Mouse (Mus musculus) heart, embryonic 13.5 days (tissue): ENCODE data around the gene Tlx2. TPM values are rescaled to one million over a fixed set of nuclear protein-coding genes. Genes with fewer than 3 reads are reported as not detected.

Experiments
- ATAC-seq: fragments of 200-750 bp; cut with Nextera tagmentation; 2 replicates; pipeline ENCODE4 v1.8.0; 2017; ENCODE audit warnings: moderate TSS enrichment; ENCODE audit not compliant: insufficient number of reproducible peaks, low FRiP score, low TSS enrichment; ENCODE audit errors: extremely low read depth
- H3K27ac ChIP-seq: fragments of 300-500 bp; sonication (generic); replicated peaks from 2 replicates; pipeline ENCODE4 v1.5.1; 2015; ENCODE audit warnings: moderate library complexity, mild to moderate bottlenecking, inconsistent platforms
- H3K27me3 ChIP-seq: fragments of 300-500 bp; sonication (generic); replicated peaks from 2 replicates; pipeline ENCODE4 v1.6.1; 2015; ENCODE audit warnings: mild to moderate bottlenecking, inconsistent platforms
- H3K36me3 ChIP-seq: fragments of 300-500 bp; sonication (generic); 2 replicates; pipeline ENCODE4 v1.6.1; 2015; ENCODE audit warnings: mild to moderate bottlenecking, inconsistent platforms
- H3K4me1 ChIP-seq: fragments of 300-500 bp; sonication (generic); 2 replicates; pipeline ENCODE4 v1.6.1; 2015; ENCODE audit warnings: inconsistent platforms
- H3K4me2 ChIP-seq: fragments of 300-500 bp; sonication (generic); 2 replicates; pipeline ENCODE4 v1.6.1; 2015; ENCODE audit warnings: inconsistent platforms, mild to moderate bottlenecking, moderate library complexity
- H3K4me3 ChIP-seq: fragments of 300-500 bp; sonication (generic); 2 replicates; pipeline ENCODE4 v1.5.1; 2015; ENCODE audit warnings: moderate library complexity, mild to moderate bottlenecking, inconsistent platforms
- H3K9ac ChIP-seq: fragments of 300-500 bp; sonication (generic); 2 replicates; pipeline ENCODE4 v1.6.1; 2015; ENCODE audit warnings: inconsistent platforms, mild to moderate bottlenecking, moderate library complexity
- H3K9me3 ChIP-seq: fragments of 300-500 bp; sonication (generic); 2 replicates; pipeline ENCODE4 v1.6.1; 2016; ENCODE audit warnings: inconsistent platforms
- WGBS: fragments of 180-500 bp; shearing (Covaris S2); methylation state at CpG from one replicate; pipeline ENCODE4 v1.1.7; 2015; ENCODE audit warnings: mixed read lengths; 5-methylcytosine and 5-hydroxymethylcytosine counted together
- polyA plus RNA-seq: library from polyadenylated mRNA; unstranded; fragments of >200 nt; fragmentation: Nextera tagmentation; extraction: Ambion mirVana; gene quantifications from 2 replicates; pipeline ENCODE4 v1.2.1, GENCODE M21; 2015

Gene Tlx2
- polyA plus RNA-seq: 0.23 and 1.0 TPM in 2 replicates

DNA sequence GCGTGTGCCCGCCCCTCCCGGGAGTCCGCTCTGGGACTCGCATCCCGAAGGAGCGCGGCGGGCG lies at the start of gene Tlx2:
Gene Tlx2, minus strand, starts transcription at position 47 of the 64 bp plus-strand sequence.
- no peaks in the 10 kb centered on the region for H3K9me3 ChIP-seq
- 0% methylated on average over 10 of the region's 10 CpGs for WGBS
- peak within 1 kb of the TSS; percentile 43 for H3K4me3 ChIP-seq
- ATAC-seq: no peak
- H3K4me2 ChIP-seq: peak within 1 kb of the TSS; percentile 61
- H3K9ac ChIP-seq: 0 out of 2 replicates have a peak within 1 kb of the TSS, but pooled peaks have one; percentile 40
- peaks cover 100% of the 10 kb centered on the region for H3K27me3 ChIP-seq
- no peak within 1 kb of the TSS for H3K27ac ChIP-seq
- H3K4me1 ChIP-seq: peaks cover 28% of the 10 kb centered on the region
- H3K36me3 ChIP-seq: no peaks in the 10 kb centered on the region

DNA sequence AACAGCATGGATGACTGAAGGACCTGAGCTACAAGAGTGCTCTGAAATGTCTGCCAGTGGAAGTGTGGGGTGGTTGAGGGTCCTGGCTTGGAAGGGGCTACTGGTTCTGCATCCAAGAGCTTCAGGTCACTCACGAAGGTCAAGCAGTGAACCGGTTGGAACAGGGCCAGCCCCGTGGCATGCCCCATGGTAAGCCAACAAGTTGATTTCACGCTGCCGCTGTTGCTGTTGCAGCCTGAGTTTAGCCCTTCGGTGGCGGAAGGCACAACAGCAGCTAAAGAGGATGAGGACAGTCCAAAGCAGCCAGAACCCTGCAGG lies 49.6 kb upstream of the Tlx2 start:
- H3K9ac ChIP-seq: peak overlapping the region; percentile 93
- H3K4me2 ChIP-seq: peak overlapping the region; percentile 99
- no peak for ATAC-seq
- no peak overlapping the region for H3K27ac ChIP-seq
- no peaks in the 10 kb centered on the region for H3K9me3 ChIP-seq
- H3K4me1 ChIP-seq: peaks cover 60% of the 10 kb centered on the region
- 75% methylated on average over 7 of the region's 7 CpGs for WGBS
- peak overlapping the region; percentile 80; the same call in 1 of the 2 replicates for H3K4me3 ChIP-seq
- H3K27me3 ChIP-seq: no peaks in the 10 kb centered on the region
- H3K36me3 ChIP-seq: peaks cover 36% of the 10 kb centered on the region

DNA sequence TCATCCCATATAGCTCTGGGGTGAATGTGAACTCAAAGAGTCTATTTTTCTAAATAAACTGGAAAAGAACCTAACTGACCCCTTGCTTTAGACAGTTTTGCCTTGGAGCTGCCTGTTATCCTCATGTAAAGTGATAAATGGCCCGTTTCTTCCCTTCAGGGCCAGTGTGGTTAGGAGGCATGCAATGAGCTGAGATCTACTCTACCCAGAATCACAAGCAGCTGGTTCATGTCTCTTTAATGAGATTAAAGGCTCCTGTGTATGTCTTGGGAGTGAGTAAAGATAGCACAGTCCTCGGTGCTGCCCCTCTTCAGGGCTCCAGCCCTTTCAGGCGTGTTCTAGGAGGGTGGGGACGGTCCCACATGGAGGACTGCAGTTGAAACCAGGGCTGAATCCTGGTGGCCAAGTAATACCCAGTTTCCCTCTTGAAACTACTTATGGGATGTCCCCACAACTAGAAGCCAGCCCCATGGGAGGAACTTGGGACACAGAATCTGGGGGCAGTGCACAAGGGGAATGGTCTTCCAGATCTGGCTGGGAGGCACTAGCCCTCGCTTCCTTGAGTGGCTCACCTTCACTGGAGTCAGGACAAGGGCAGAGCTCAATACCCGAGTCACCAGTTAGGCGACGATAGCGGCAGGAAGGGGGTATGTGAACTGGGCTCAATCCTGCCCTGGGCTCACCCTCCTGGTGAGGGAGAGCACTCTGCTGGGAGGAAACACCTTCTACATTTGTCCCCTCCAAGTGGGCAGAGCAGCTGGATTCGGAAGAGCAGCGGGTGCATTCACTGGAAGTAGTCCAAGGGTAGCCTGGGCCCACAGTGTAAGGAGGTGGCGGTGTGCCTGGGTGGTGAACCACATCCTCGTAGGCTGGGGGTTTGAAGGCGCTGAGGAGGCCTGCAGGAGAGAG lies 49.0 kb upstream of the Tlx2 start:
- ATAC-seq: no peak
- WGBS: 74% methylated on average over 14 of the region's 14 CpGs
- Histone ChIP-seq H3K9me3 (no peaks in the 10 kb centered on the region), H3K27ac (0 out of 2 replicates have a peak overlapping the region, but pooled peaks have one; percentile 20), H3K36me3 (peaks cover 36% of the 10 kb centered on the region), H3K4me3 (no peak overlapping the region), H3K9ac (peak overlapping the region; percentile 93; the same call in 1 of the 2 replicates), H3K4me1 (peaks cover 60% of the 10 kb centered on the region), H3K27me3 (no peaks in the 10 kb centered on the region), H3K4me2 (no peak overlapping the region)

DNA sequence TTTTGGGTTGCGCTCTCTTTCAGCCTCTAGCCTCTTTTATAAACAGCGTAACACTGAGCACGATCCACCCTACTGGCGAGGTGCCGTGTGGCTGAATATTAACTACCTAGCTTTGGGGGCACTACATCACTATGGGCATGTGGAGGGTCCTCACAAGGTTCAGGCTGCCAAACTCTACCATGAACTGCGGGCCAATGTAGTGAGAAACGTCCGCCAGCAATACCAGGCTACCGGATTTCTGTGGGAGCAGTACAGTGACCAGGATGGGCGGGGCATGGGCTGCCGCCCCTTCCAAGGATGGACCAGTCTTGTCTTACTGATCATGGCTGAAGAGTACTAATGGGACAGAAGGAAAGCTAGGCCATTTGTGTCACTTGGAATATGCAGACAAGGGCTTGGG lies 48.3 kb upstream of the Tlx2 start:
- no peaks in the 10 kb centered on the region for H3K9me3 ChIP-seq
- peaks cover 31% of the 10 kb centered on the region for H3K36me3 ChIP-seq
- H3K4me1 ChIP-seq: peaks cover 57% of the 10 kb centered on the region
- no peak for ATAC-seq
- no peak overlapping the region for H3K4me2 ChIP-seq
- 83% methylated on average over 11 of the region's 11 CpGs for WGBS
- no peak overlapping the region for H3K4me3 ChIP-seq
- H3K9ac ChIP-seq: no peak overlapping the region
- no peaks in the 10 kb centered on the region for H3K27me3 ChIP-seq
- no peak overlapping the region for H3K27ac ChIP-seq

DNA sequence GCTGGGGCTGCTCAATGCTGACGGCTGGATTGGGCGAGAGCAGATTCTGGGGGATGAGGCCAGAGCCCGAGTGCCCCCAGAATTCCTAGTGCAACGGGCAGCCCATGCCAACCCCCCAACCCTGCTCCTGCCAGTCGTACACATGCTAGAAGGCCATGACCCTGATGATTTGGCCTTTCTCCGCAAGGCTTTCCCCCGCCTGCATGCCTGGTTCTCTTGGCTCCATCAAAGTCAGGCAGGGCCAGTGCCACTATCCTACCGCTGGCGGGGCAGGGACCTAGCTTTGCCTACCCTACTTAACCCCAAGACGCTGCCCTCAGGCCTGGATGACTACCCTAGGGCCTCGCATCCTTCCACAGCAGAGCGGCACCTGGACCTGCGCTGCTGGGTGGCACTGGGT lies 47.5 kb upstream of the Tlx2 start:
- WGBS: 91% methylated on average over 13 of the region's 13 CpGs
- no peak for ATAC-seq

DNA sequence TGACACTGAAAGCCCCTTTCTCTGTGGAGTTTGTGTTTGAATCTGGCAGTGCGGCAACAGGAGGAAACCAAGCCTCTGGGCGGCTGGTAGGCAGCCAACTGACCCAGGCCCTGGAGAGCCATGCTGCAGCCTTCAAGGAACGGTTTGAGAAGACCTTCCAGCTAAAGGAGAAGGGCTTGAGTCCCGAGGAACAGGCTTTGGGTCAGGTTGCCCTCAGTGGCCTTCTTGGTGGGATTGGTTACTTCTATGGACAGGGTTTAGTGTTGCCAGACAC lies 47.0 kb upstream of the Tlx2 start:
- Histone ChIP-seq H3K27me3 (no peaks in the 10 kb centered on the region), H3K27ac (no peak overlapping the region), H3K4me3 (no peak overlapping the region; the same call in 1 of the 2 replicates), H3K4me1 (peaks cover 48% of the 10 kb centered on the region), H3K9me3 (no peaks in the 10 kb centered on the region), H3K4me2 (no peak overlapping the region), H3K9ac (peak overlapping the region; percentile 93; the same call in 1 of the 2 replicates), H3K36me3 (peaks cover 32% of the 10 kb centered on the region)
- no peak for ATAC-seq
- WGBS: 80% methylated on average over 4 of the region's 4 CpGs

More for the DNA sequence above, 47.5 kb upstream of the Tlx2 start:
- peaks cover 31% of the 10 kb centered on the region for H3K36me3 ChIP-seq
- no peak overlapping the region for H3K4me3 ChIP-seq
- H3K4me2 ChIP-seq: no peak overlapping the region
- H3K4me1 ChIP-seq: peaks cover 51% of the 10 kb centered on the region
- H3K27me3 ChIP-seq: no peaks in the 10 kb centered on the region
- H3K9ac ChIP-seq: no peak overlapping the region
- H3K27ac ChIP-seq: no peak overlapping the region
- H3K9me3 ChIP-seq: no peaks in the 10 kb centered on the region

DNA sequence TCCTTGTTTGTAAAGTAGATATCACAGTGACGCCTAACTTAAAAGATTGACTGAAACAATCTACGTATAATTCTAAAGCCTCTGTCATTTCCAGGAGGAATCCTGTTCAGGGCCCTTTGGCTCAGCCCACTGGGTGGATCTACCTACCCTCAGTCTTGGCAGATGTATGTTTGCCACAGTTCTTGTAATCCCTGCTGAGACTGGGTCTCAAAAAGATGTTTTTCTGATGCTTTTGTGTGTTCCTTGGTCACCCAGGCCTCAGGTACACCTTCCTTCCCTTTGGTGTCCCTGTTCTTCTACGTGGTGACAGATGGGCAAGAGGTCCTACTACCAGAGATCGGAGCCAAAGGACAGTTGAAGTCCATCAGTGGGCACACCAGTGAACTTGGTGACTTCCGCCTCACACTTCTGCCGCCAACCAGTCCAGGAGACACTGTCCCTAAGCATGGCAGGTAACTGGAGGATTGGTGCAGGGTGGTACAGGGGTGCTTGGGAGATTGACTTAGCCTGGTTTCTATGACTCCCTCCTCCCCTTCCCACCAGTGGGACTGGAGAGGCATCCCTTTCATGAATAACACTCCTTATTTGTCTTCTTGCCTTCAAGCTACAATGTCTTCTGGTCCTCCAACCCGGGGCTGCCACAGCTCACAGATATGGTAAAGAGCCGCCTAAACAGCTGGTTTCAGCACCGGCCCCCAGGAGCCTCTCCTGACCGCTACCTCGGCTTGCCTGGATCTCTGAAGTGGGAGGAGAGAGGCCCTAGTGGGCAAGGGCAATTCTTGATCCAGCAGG lies 46.5 kb upstream of the Tlx2 start:
- no peak for ATAC-seq
- Histone ChIP-seq H3K9ac (peak overlapping the region; percentile 93), H3K4me1 (peaks cover 52% of the 10 kb centered on the region), H3K27me3 (no peaks in the 10 kb centered on the region), H3K36me3 (peaks cover 36% of the 10 kb centered on the region), H3K4me3 (peak overlapping the region; percentile 80), H3K4me2 (peak overlapping the region; percentile 98), H3K9me3 (no peaks in the 10 kb centered on the region), H3K27ac (peak overlapping the region; percentile 84; the same call in 1 of the 2 replicates)
- 72% methylated on average over 11 of the region's 11 CpGs for WGBS

DNA sequence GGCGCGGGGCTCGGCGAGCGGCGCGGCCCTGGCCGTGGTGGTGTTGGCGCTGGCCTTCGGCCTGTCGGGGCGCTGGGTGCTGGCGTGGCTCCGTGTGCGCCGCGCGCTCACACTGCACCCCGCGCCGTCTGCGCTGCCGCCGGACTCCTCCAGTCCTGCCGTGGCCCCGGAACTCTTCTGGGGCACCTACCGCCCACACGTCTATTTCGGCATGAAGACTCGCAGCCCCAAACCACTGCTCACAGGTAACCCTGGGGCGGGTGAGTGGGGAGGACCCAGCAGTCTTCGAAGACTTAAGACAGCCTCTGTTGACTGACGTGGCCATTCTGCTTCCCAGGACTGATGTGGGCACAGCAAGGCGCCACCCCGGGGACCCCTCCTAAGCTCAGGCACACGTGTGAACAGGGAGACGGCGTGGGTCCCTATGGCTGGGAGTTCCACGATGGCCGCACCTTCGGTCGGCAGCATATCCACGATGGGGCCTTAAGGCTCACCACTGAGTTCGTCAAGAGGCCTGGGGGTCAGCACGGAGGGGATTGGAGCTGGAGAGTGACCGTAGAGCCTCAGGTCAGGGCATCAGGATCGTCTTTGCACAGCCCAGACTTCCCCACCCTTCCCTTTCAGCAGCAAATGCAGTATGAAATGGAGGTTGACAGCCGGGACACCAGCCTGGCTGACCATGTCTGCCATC lies 45.7 kb upstream of the Tlx2 start:
- H3K36me3 ChIP-seq: peaks cover 43% of the 10 kb centered on the region
- no peaks in the 10 kb centered on the region for H3K27me3 ChIP-seq
- peak overlapping the region; percentile 93 for H3K9ac ChIP-seq
- peak overlapping the region; percentile 80 for H3K4me3 ChIP-seq
- peak overlapping the region; percentile 84 for H3K27ac ChIP-seq
- WGBS: 1% methylated on average over 44 of the region's 48 CpGs
- H3K4me2 ChIP-seq: peak overlapping the region; percentile 98
- ATAC-seq: no peak
- H3K4me1 ChIP-seq: peaks cover 55% of the 10 kb centered on the region
- no peaks in the 10 kb centered on the region for H3K9me3 ChIP-seq

DNA sequence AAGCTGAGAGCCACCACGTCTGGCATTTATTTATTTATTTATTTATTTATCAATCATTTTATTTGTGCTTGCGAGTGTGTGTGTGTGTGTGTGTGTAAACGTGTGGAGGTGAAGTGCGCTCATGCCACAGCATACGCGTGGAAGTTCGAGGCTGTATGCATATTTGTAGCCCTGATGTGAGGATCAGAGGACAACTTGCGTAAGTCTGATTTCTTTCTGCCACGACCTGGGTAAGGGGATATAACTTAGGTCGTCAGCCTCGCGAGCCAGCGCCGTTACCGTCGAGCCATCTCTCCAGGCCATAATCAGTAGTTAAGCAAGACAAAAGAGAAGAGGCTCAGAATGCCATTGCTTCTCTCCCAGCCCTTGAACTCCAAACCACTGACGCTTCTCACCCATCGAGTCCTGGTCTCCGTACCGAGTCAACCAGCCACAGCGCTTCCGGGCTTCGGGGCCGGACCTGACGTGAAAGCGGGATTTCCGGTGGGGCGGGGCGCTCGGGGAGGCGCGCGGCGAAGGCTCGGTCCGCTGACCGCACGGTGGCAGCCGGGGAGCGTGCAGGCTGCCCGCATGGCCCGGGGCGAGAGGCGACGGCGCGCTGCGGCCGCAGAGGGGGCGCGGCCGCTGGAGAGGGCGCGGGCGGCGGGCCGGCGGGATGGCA lies 45.0 kb upstream of the Tlx2 start, which contains the start of gene Mogs:
Gene Mogs, plus strand, starts transcription at position 486 of the 661 bp plus-strand sequence.
- under 1% methylated on average over 58 of the region's 58 CpGs for WGBS

DNA sequence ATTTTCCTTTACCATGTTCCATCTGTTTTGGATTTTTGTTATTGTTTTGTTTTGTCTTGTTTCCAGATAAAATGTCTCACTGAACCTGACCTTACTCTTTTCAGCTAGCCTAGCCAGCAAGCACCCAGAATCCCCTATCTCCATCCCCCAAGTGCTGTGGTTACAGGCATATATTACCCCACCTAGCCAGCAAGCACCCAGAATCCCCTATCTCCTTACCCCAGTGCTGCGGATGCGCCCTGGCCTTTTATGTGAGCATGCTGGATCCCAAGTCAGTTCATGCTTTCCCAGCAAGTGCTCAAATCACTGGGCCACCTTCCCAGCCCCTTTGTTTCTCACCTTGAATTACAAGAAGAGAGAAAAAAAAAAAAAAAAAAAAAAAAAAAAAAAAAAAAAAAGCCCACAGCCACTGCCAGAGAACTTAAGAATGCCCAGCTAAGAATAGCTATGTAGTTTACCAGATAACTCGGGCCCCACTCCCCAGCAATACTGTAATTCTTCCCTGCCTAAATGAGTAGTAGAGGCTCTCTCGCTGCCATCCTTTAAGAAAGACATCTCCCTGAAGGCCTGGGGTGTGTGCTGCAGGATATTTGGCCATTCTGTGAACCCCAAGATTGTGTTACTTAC lies 41.5 kb upstream of the Tlx2 start:
- Histone ChIP-seq H3K4me1 (peaks cover 50% of the 10 kb centered on the region), H3K9me3 (no peaks in the 10 kb centered on the region), H3K9ac (peak overlapping the region; percentile 38; the same call in 1 of the 2 replicates), H3K4me3 (no peak overlapping the region), H3K36me3 (peaks cover 27% of the 10 kb centered on the region), H3K27me3 (no peaks in the 10 kb centered on the region), H3K4me2 (peak overlapping the region; percentile 35), H3K27ac (peak overlapping the region; percentile 33)
- ATAC-seq: no peak
- 67% methylated on average over 4 of the region's 4 CpGs for WGBS

More for the DNA sequence above, 45.0 kb upstream of the Tlx2 start, which contains the start of gene Mogs:
- Histone ChIP-seq H3K27me3 (no peaks in the 10 kb centered on the region), H3K9me3 (no peaks in the 10 kb centered on the region), H3K9ac (peak within 1 kb of the TSS; percentile 93), H3K4me1 (peaks cover 54% of the 10 kb centered on the region), H3K4me3 (peak within 1 kb of the TSS; percentile 80), H3K36me3 (peaks cover 50% of the 10 kb centered on the region), H3K27ac (peak within 1 kb of the TSS; percentile 84), H3K4me2 (peak within 1 kb of the TSS; percentile 98)
- peak; percentile 77 for ATAC-seq
